Mouse (Mus musculus): ENCODE results near the gene Notch2. TPM values are rescaled to one million over a fixed set of nuclear protein-coding genes. Genes with fewer than 3 reads are reported as not detected.

The Notch2 gene
- polyA plus RNA-seq, 1 experiment from 2014 or later: 35.7 TPM

DNA sequence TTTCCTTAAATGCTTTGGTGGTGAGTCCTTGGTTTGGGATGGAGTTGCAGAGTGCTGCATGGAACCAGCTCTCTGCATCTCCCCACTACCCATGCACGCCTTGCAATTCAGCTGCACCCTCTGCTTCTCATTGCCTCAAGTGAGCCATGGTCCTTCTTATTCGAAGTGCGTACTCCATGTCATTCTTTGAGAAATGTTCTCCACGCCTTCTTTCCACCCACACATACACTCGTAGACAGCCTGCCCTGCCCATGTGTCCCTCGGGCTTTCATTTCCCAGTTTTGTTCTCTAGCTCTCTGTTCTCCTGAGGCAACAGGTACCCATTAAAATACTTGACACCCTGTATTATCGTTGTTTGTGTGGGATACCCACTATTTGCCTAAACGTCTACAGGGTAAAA lies 76.8 kb downstream of the Notch2 start:
- Histone ChIP-seq H3K4me1 (replicated peaks) (peaks cover 53% of the 10 kb centered on the region), H3K36me3 (peaks cover 36% of the 10 kb centered on the region), H3K9ac (replicated peaks) (no peak overlapping the region), H3K27ac (no peak overlapping the region), H3K4me2 (no peak overlapping the region), H3K4me3 (replicated peaks) (no peak overlapping the region), H3K9me3 (no peaks in the 10 kb centered on the region), H3K27me3 (no peaks in the 10 kb centered on the region)
- no peak for ATAC-seq (ENCODE audit: insufficient number of reproducible peaks, insufficient read depth, low FRiP score, low TSS enrichment, low read depth)
- 83% methylated on average over 8 of the region's 8 CpGs for WGBS

DNA sequence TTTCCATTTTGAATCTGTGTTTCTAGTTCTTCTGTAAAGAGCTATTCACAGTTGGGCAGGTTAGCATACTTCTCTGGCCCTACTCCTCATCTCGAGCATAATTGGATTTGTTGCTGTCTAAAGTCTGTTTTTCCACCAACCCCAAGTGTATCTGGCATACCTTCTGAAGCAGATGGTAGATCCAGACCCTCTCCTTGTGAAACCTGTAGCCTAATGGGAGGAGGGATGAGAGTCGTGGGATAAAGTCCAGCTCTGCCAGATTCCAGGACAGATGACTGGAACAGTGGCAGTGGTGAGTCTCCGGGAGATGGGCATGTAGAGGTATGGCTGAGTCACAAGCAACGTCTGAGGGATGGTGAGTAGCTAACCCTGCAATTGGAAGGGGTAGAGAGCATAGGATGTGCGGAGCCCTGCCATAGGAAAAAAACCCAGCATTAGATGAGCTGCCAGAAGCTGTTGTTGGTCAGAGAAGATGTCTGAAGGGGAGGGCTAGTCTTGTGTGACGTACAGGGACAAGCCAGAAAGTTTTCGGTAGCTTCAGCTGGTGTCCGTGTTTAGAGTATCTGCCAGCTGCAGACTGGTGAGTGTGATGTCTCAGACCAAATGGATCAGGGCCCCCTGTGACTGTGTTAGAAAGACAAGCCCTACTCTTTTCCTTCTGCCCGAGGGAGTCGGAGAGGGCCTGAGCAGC lies 79.5 kb downstream of the Notch2 start:
- Histone ChIP-seq H3K9ac (replicated peaks) (no peak overlapping the region), H3K4me2 (no peak overlapping the region), H3K4me3 (replicated peaks) (no peak overlapping the region), H3K27ac (0 out of 2 replicates have a peak overlapping the region, but pooled peaks have one; percentile 0), H3K9me3 (no peaks in the 10 kb centered on the region), H3K36me3 (peaks cover 45% of the 10 kb centered on the region), H3K27me3 (no peaks in the 10 kb centered on the region), H3K4me1 (replicated peaks) (peaks cover 34% of the 10 kb centered on the region)
- 84% methylated on average over 10 of the region's 10 CpGs for WGBS
- ATAC-seq (ENCODE audit: insufficient number of reproducible peaks, insufficient read depth, low FRiP score, low TSS enrichment, low read depth): no peak

DNA sequence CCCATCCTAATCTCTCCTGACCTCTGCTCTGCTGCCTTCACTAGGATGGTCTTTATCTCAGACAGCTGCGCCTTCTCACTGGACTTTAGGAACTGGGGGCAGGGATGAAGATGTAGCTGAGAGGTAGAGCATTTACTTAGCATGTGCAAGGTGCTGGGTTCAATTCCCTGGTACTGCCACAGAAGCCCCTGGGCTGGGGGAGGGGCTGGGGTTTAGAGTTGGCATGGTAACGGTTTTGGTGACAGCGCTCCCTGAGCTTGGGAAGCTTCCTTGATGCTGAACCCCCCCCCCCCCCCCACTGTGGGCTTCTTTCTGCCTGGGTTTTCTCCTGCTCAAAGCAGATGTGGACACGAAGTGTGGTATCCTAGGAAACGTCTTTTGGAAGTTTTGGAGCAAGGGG lies 80.6 kb downstream of the Notch2 start:
- Histone ChIP-seq H3K9me3 (no peaks in the 10 kb centered on the region), H3K27ac (0 out of 2 replicates have a peak overlapping the region, but pooled peaks have one; percentile 59), H3K27me3 (no peaks in the 10 kb centered on the region), H3K9ac (replicated peaks) (no peak overlapping the region), H3K36me3 (peaks cover 49% of the 10 kb centered on the region), H3K4me3 (replicated peaks) (no peak overlapping the region), H3K4me2 (no peak overlapping the region), H3K4me1 (replicated peaks) (peaks cover 34% of the 10 kb centered on the region)
- 81% methylated on average over 5 of the region's 5 CpGs for WGBS
- no peak for ATAC-seq (ENCODE audit: insufficient number of reproducible peaks, insufficient read depth, low FRiP score, low TSS enrichment, low read depth)

DNA sequence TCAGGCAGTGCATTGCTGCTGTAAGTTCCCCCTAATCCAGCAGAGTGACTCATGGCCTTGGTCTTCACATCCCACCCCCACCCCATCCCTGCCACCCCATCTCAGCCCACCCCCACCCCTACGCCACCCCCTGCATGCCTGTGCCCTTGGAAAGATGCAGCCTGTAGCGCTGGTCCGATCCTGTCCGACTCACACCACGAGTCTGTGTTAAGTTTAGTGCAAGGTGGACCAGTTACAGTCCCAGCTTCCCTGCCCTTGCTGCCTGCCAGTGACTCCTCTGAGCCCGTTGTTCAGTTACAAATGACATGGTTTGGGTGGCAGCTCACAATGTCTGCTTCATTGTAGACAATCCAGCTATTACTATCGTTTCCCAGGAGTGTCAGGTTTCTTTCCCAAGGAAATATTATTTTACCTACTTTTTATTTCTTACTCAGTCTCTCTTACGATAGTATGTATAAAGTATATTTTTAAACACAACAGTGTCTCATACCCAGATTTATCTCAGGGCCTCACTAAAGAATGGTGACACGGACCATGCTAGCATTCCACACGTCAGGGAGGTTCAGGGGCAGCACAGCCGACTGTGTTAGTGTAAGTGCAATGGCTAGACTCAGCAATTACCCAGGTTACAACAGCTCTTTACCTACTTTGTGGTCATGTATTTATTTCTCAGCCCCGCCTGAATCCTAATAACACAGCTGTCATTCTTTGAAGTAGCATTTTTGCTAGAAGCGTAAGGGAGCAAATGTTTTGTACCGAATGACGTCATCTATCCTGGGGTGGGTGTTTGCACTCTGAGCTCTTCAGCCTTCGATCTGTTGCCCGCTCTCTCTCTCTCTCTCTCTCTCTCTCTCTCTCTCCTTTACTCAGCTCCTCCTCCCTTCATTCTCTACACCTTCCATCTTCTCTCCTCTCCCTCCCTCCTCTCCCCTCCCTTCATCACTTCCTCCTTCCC lies 81.6 kb downstream of the Notch2 start:
- 0 out of 2 replicates have a peak, but pooled peaks have one; percentile 36 for ATAC-seq (ENCODE audit: insufficient number of reproducible peaks, insufficient read depth, low FRiP score, low TSS enrichment, low read depth)
- no peak overlapping the region for H3K4me2 ChIP-seq
- peaks cover 31% of the 10 kb centered on the region for H3K4me1 ChIP-seq (replicated peaks)
- H3K4me3 ChIP-seq (replicated peaks): no peak overlapping the region
- H3K9ac ChIP-seq (replicated peaks): no peak overlapping the region
- H3K36me3 ChIP-seq: peaks cover 59% of the 10 kb centered on the region
- H3K27me3 ChIP-seq: no peaks in the 10 kb centered on the region
- H3K9me3 ChIP-seq: no peaks in the 10 kb centered on the region
- 64% methylated on average over 17 of the region's 17 CpGs for WGBS
- H3K27ac ChIP-seq: peak overlapping the region; percentile 59; the same call in 1 of the 2 replicates

DNA sequence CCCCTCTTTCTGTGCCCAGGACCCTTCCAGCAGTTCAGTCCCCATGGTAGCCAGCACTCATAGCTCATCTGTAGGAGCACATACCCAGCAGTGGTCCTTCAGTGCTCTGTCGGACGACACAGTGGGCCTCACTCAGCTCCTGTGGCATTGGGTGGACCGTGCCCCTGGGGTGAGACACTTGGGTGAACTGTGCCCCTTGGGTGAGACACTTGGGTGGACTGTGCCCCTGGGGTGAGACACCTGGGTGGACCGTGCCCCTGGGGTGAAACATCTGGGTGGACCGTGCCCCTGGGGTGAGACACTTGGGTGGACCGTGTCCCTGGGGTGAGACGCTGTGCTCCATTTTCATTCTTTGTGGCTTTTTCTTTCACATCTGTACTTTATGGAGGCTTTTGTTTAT lies 83.7 kb downstream of the Notch2 start:
- WGBS: 94% methylated on average over 7 of the region's 7 CpGs
- Histone ChIP-seq H3K9ac (replicated peaks) (no peak overlapping the region), H3K36me3 (peaks cover 73% of the 10 kb centered on the region), H3K4me2 (no peak overlapping the region), H3K27me3 (no peaks in the 10 kb centered on the region), H3K4me1 (replicated peaks) (peaks cover 45% of the 10 kb centered on the region), H3K4me3 (replicated peaks) (no peak overlapping the region), H3K27ac (no peak overlapping the region), H3K9me3 (no peaks in the 10 kb centered on the region)
- ATAC-seq (ENCODE audit: insufficient number of reproducible peaks, insufficient read depth, low FRiP score, low TSS enrichment, low read depth): no peak

DNA sequence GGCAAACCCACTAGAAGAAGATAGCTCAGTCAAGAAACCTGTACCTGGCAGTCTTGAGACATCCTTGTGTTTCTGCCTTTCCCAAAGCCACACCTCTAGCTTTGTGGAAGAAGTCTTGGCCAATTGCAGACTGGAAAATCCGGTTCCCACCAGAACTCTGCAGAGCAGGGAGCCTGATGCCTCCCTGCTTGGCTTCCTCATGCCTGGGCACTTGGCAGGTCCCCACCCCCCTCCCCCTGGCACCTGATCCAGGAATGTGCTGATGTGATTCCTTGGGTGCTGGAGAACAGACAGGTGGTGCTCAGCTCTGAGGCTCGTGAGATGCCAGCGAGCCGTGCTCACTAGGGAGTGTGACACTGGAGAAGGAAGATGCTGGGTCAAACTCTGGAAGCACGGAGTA lies 85.3 kb downstream of the Notch2 start:
- Histone ChIP-seq H3K4me2 (no peak overlapping the region), H3K27ac (no peak overlapping the region), H3K4me1 (replicated peaks) (peaks cover 51% of the 10 kb centered on the region), H3K4me3 (replicated peaks) (no peak overlapping the region), H3K9me3 (peaks cover 8% of the 10 kb centered on the region; the same call in 1 of the 2 replicates), H3K27me3 (no peaks in the 10 kb centered on the region), H3K36me3 (peaks cover 78% of the 10 kb centered on the region), H3K9ac (replicated peaks) (no peak overlapping the region)
- ATAC-seq (ENCODE audit: insufficient number of reproducible peaks, insufficient read depth, low FRiP score, low TSS enrichment, low read depth): no peak
- WGBS: 91% methylated on average over 5 of the region's 5 CpGs

DNA sequence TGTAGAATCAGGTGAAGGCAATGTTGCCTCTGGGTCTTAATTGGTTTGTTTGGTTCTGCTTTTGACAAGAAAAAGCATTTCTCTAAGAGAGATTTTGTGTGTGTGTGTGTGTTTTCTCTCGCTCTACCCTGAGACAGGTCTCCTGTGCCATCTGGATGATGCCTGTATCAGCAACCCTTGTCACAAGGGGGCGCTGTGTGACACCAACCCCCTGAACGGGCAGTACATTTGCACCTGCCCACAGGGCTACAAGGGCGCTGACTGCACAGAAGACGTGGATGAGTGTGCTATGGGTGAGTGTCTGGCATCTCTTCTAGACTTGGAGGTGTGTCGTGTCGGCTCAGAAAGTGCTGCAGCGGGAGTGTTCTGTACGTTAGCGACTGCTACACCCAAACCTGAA lies 86.0 kb downstream of the Notch2 start:
- Histone ChIP-seq H3K27ac (no peak overlapping the region), H3K4me1 (replicated peaks) (peaks cover 46% of the 10 kb centered on the region), H3K36me3 (peaks cover 81% of the 10 kb centered on the region), H3K27me3 (no peaks in the 10 kb centered on the region), H3K9me3 (peaks cover 8% of the 10 kb centered on the region; the same call in 1 of the 2 replicates), H3K4me2 (no peak overlapping the region), H3K4me3 (replicated peaks) (no peak overlapping the region), H3K9ac (replicated peaks) (no peak overlapping the region)
- ATAC-seq (ENCODE audit: insufficient number of reproducible peaks, insufficient read depth, low FRiP score, low TSS enrichment, low read depth): no peak
- 82% methylated on average over 10 of the region's 10 CpGs for WGBS

DNA sequence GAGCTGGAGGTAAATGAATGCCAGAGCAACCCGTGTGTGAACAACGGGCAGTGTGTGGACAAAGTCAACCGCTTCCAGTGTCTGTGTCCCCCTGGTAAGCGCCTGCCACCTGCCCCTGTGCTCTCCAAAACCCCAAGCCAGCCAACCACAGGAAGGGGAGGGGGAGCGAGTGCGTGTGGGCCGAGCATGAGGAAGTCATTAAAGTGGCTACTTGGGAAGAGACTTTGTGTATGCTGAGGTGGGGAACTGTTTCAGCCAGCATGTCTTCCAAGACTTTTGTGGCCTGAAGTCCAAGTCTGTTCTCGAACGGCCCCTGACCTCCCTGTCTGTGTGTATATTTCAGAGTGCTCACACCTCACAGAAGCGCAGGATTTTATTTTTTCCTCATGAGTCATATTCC lies 88.2 kb downstream of the Notch2 start:
- H3K4me3 ChIP-seq (replicated peaks): no peak overlapping the region
- peaks cover 93% of the 10 kb centered on the region for H3K36me3 ChIP-seq
- peaks cover 8% of the 10 kb centered on the region; the same call in 1 of the 2 replicates for H3K9me3 ChIP-seq
- H3K9ac ChIP-seq (replicated peaks): no peak overlapping the region
- no peak overlapping the region for H3K4me2 ChIP-seq
- peak overlapping the region; percentile 72 for H3K27ac ChIP-seq
- H3K27me3 ChIP-seq: no peaks in the 10 kb centered on the region
- WGBS: 28% methylated on average over 10 of the region's 10 CpGs
- peaks cover 54% of the 10 kb centered on the region for H3K4me1 ChIP-seq (replicated peaks)
- ATAC-seq (ENCODE audit: insufficient number of reproducible peaks, insufficient read depth, low FRiP score, low TSS enrichment, low read depth): peak; percentile 50; the same call in 1 of the 2 replicates

DNA sequence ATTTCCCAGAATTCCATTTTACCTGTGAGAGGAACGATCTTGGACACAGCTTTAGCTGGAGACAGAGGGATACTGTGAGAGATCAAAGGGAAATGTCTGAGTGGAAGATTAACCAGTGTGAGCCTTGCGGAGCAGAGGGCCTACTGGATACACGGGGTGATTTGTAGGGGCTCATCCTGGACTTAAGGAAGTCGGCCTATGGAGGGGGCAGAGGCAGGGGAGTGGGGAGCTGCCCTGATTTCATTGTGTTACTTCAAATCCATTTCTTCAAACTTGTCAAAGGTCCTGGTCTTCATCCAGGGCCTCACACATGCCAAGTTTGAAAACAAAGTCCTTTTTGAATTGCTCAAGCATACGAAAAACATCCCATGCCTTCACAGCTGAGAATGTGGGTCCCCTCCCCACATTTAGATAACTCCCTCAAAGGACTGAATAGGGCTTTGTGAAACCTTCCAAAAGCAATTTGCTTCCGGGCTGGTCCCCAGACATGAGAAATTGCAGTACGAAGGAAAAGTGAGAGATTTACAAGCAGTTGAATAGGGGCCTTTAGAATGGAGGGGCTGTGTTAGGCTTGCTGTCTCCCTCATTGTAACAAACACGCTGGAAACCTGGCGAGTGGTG lies 91.6 kb downstream of the Notch2 start:
- no peak for ATAC-seq (ENCODE audit: insufficient number of reproducible peaks, insufficient read depth, low FRiP score, low TSS enrichment, low read depth)
- Histone ChIP-seq H3K27ac (peak overlapping the region; percentile 81), H3K4me3 (replicated peaks) (no peak overlapping the region), H3K9me3 (peaks cover 8% of the 10 kb centered on the region; the same call in 1 of the 2 replicates), H3K27me3 (no peaks in the 10 kb centered on the region), H3K4me2 (no peak overlapping the region), H3K4me1 (replicated peaks) (peaks cover 68% of the 10 kb centered on the region), H3K36me3 (peaks cover 88% of the 10 kb centered on the region), H3K9ac (replicated peaks) (no peak overlapping the region)
- 60% methylated on average over 9 of the region's 9 CpGs for WGBS

DNA sequence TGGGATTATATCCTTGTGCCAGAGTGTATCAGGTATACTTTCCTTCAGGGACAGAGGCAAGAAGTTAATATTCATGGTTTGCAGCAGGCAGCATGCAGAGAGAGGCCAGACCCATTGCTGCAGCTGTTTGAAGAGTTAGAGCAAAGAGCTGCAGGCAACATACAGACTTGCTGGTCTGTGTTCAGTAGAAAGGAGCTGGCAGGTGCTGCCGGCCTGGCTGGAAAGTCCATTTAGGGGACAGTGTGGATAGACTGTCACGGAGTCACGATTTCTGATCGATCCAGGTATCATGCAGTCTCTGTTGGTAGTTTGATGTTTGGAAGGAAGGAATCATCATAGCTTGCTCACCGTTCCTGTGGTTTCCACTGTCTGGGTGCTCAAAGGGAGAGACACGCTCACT lies 92.2 kb downstream of the Notch2 start:
- WGBS: 85% methylated on average over 6 of the region's 6 CpGs
- Histone ChIP-seq H3K9ac (replicated peaks) (no peak overlapping the region), H3K27me3 (no peaks in the 10 kb centered on the region), H3K9me3 (peaks cover 8% of the 10 kb centered on the region; the same call in 1 of the 2 replicates), H3K36me3 (peaks cover 83% of the 10 kb centered on the region), H3K4me2 (no peak overlapping the region), H3K27ac (peak overlapping the region; percentile 81), H3K4me1 (replicated peaks) (peaks cover 63% of the 10 kb centered on the region), H3K4me3 (replicated peaks) (no peak overlapping the region)
- ATAC-seq (ENCODE audit: insufficient number of reproducible peaks, insufficient read depth, low FRiP score, low TSS enrichment, low read depth): no peak

- Histone ChIP-seq H3K9ac (replicated peaks) (no peak overlapping the region), H3K27me3 (no peaks in the 10 kb centered on the region), H3K4me3 (replicated peaks) (no peak overlapping the region), H3K36me3 (peaks cover 83% of the 10 kb centered on the region), H3K4me2 (no peak overlapping the region), H3K9me3 (peaks cover 8% of the 10 kb centered on the region; the same call in 1 of the 2 replicates), H3K4me1 (replicated peaks) (peaks cover 56% of the 10 kb centered on the region), H3K27ac (peak overlapping the region; percentile 81)
- no peak for ATAC-seq (ENCODE audit: insufficient number of reproducible peaks, insufficient read depth, low FRiP score, low TSS enrichment, low read depth)
- 63% methylated on average over 4 of the region's 4 CpGs for WGBS
Measured at GRCm38 (mm10) chr3:98106115-98106514, 92.8 kb downstream of the Notch2 start.
